Mouse (Mus musculus): ENCODE data around the gene Cdc42ep1. TPM values are rescaled to one million over a fixed set of nuclear protein-coding genes. Genes with fewer than 3 reads are reported as not detected.

Gene Cdc42ep1
- polyA plus RNA-seq, 1 experiment from 2014 or later, result 12.6 TPM

DNA sequence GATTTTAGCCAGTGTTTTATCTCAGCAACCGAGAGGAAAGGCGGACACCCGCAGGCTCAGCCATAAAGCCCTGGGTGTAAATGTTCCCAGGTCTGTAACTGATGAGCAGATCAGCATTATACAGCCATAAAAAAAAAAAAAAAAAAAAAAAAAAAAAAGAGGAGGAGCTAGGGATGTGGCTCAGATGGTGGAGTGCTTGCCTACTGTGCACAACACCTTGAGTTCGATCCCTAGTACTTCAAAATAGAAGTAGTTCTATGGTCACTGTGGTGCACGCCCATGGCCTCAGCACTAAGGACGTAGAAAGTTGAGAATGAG, 26.4 kb upstream of the Cdc42ep1 start:
- no peak overlapping the region for H3K4me3 ChIP-seq (ENCODE audit: low read depth, low read length)
- H3K36me3 ChIP-seq (replicated peaks; ENCODE audit: insufficient read depth, low read length), result no peaks in the 10 kb centered on the region
- no peak for ATAC-seq
- WGBS (ENCODE audit: insufficient replicate concordance), result 44% methylated on average over 6 of the region's 6 CpGs
- H3K4me2 ChIP-seq (ENCODE audit: low read depth, low read length), result peak overlapping the region; percentile 54
- H3K9ac ChIP-seq (replicated peaks), result no peak overlapping the region
- H3K27ac ChIP-seq (ENCODE audit: low read depth), result peak overlapping the region; percentile 62; the same call in 1 of the 2 replicates
- TF ChIP-seq EP300 (IDR thresholded peaks at IDR 0.05; ENCODE audit: low read depth) (no peak), CTCF (IDR thresholded peaks at IDR 0.05; ENCODE audit: low read depth) (no peak)
- H3K9me3 ChIP-seq (ENCODE audit: low read length), result no peaks in the 10 kb centered on the region
- no peak for DNase-seq
- no peaks in the 10 kb centered on the region for H3K27me3 ChIP-seq (ENCODE audit: insufficient read depth, low read length)
- H3K4me1 ChIP-seq (ENCODE audit: insufficient read depth), result peaks cover 13% of the 10 kb centered on the region

DNA sequence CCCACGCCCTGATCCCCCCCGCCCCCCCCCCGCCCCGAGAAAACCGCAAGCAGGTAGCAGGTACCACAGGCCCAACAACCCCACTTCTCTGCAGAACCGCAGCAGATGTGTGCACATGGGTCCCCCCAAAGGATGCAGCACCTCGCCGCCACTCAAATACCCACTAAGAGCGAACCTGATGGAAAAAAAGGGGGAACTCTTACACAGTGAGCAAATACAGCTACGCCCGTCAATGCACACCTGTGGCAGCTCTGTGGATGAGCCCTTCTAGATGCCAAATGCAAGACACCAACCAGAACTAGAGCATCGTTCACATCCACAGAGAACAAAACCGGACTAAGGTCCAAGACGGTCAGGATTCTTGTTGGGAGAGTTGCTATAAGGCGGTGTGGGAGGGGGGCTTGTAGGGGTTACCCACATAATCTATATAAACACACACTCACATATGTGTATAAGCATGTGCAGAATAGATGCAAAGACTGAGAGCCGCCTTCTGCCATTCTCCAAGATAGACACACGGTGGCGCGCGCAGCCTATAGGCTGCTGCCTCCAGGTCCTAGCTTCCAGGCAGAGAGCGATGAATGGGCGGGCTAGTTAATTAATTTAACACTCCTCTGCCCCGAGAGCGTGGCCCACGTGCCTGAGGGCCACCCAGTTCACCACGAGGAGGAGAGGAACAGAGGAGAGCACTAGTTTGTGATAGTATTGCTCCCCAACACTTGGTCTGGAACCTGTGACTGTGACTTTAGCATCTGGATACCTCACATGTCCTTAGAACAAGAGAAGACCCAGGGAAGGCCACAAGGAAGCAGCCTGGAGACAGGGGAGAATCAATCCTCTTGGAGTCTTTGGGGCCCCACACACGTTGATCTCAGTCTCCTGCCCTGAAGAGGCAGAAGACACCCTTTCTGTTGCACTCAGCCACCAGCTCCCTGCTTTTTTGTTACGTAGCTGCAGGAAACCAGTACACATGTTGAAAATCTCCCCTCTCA, 15.9 kb upstream of the Cdc42ep1 start:
- ATAC-seq (peak; percentile 60), DNase-seq (peak; percentile 75)
- 21% methylated on average over 28 of the region's 28 CpGs for WGBS (ENCODE audit: insufficient replicate concordance)
- peaks cover 4% of the 10 kb centered on the region; the same call in 1 of the 2 replicates for H3K4me1 ChIP-seq (ENCODE audit: insufficient read depth)
- H3K9ac ChIP-seq (replicated peaks), result no peak overlapping the region
- no peak overlapping the region for H3K27ac ChIP-seq (ENCODE audit: low read depth)
- H3K9me3 ChIP-seq (ENCODE audit: low read length), result no peaks in the 10 kb centered on the region
- H3K4me2 ChIP-seq (ENCODE audit: low read depth, low read length), result no peak overlapping the region
- peak; percentile 94 for TF ChIP-seq CTCF (IDR thresholded peaks at IDR 0.05; ENCODE audit: low read depth)
- TF ChIP-seq EP300 (IDR thresholded peaks at IDR 0.05; ENCODE audit: low read depth), result no peak
- no peaks in the 10 kb centered on the region for H3K27me3 ChIP-seq (ENCODE audit: insufficient read depth, low read length)
- H3K36me3 ChIP-seq (replicated peaks; ENCODE audit: insufficient read depth, low read length), result no peaks in the 10 kb centered on the region
- no peak overlapping the region for H3K4me3 ChIP-seq (ENCODE audit: low read depth, low read length)

DNA sequence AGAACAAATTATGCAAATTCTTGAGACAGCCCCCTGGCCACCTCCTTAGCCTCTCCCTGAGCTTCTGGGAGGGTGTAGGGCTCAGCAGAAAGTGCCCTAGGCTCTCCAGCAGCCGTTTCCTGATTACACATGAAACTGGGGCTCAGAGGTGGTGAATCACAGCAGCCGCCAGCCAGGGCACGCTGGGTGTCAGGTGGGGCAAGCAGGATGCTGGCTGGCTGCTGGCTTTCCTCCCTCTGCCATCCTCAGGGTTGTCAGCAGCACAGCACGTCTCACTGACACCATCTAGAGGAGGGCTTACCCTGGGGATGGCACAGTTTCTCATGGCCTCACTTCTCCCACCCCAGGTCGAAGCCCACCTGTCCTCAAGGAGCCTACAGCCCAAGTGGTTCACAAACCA, 14.1 kb upstream of the Cdc42ep1 start:
- DNase-seq (no peak), ATAC-seq (no peak)
- Histone ChIP-seq H3K4me3 (ENCODE audit: low read depth, low read length) (no peak overlapping the region), H3K4me1 (ENCODE audit: insufficient read depth) (peaks cover 16% of the 10 kb centered on the region), H3K9me3 (ENCODE audit: low read length) (no peaks in the 10 kb centered on the region), H3K27me3 (ENCODE audit: insufficient read depth, low read length) (no peaks in the 10 kb centered on the region), H3K27ac (ENCODE audit: low read depth) (no peak overlapping the region), H3K9ac (replicated peaks) (no peak overlapping the region), H3K36me3 (replicated peaks; ENCODE audit: insufficient read depth, low read length) (no peaks in the 10 kb centered on the region), H3K4me2 (ENCODE audit: low read depth, low read length) (no peak overlapping the region)
- 38% methylated on average over 5 of the region's 5 CpGs for WGBS (ENCODE audit: insufficient replicate concordance)
- TF ChIP-seq EP300 (IDR thresholded peaks at IDR 0.05; ENCODE audit: low read depth), result no peak
- peak; percentile 20; the same call in 1 of the 2 replicates for TF ChIP-seq CTCF (IDR thresholded peaks at IDR 0.05; ENCODE audit: low read depth)

DNA sequence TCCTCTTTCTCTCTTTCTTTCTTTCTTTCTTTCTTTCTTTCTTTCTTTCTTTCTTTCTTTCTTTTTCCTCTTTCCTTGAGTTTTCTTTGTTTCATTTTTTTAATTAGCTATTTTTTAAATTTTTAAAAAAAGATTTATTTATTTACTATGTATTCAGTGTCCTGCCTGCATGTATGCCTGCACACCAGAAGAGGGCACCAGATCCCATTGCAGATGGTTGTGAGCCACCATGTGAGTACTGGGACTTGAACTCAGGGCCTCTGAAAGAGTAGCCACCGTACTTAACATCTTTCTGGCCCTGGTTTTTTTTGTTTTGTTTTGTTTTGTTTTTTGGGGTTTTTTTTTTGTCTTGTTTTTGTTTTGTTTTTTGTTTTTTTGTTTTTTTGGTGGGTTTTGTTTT, 12.8 kb upstream of the Cdc42ep1 start:
- TF ChIP-seq CTCF (IDR thresholded peaks at IDR 0.05; ENCODE audit: low read depth) (peak; percentile 39), EP300 (IDR thresholded peaks at IDR 0.05; ENCODE audit: low read depth) (no peak)
- no peak for DNase-seq
- Histone ChIP-seq H3K9ac (replicated peaks) (no peak overlapping the region), H3K4me3 (ENCODE audit: low read depth, low read length) (no peak overlapping the region), H3K4me1 (ENCODE audit: insufficient read depth) (peaks cover 16% of the 10 kb centered on the region), H3K36me3 (replicated peaks; ENCODE audit: insufficient read depth, low read length) (no peaks in the 10 kb centered on the region), H3K27me3 (ENCODE audit: insufficient read depth, low read length) (no peaks in the 10 kb centered on the region), H3K9me3 (ENCODE audit: low read length) (no peaks in the 10 kb centered on the region), H3K4me2 (ENCODE audit: low read depth, low read length) (no peak overlapping the region), H3K27ac (ENCODE audit: low read depth) (no peak overlapping the region)
- no peak for ATAC-seq
- WGBS (ENCODE audit: insufficient replicate concordance), result 73% methylated on average over 1 of the region's 1 CpGs

DNA sequence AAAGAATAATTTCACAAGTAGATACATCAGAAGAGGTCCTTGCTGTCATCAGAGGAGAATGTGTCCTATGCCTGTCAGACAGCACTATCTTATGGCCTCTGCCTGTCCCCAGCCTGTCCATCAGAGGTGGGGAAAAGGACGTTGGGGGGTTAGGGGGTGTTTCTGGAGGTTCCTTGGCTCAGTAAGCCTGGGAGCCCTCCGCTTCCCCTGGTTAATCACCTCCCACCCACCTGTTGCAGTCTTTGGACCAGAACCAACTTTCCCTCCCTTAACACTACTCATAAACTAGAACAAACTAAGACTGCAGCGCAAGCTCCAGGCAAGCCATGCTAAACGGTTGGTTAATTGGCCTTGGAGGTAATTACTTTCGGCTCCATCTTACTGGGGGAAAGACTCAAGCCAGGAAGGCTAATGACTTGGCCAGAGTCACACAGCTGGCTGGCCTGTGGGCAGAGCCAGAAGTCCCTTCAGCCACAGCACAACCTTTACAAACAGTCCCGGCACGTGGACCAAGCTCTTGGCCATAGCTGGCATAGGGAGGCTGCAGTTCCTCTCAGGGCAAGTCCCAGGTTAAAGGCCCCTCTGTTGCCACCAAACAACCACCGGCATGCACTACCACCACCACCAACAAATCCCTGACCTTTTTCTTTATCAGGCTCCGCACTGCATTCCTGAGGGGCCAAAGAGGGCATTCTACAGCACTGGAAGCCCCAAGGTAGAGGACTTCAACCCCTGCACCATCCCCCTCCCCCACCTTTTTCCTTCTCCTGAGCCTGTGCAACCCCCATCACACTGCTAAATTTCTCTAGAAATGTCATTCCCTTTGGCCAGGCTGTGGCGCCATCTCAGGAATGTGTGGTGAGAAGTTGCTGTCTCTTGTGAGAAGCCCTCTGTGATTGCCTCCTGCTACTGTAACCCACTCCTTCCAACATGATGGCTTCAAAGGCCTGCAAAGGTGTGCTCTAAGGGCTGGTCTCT, 11.4 kb upstream of the Cdc42ep1 start:
- H3K9me3 ChIP-seq (ENCODE audit: low read length), result no peaks in the 10 kb centered on the region
- peaks cover 25% of the 10 kb centered on the region for H3K4me1 ChIP-seq (ENCODE audit: insufficient read depth)
- H3K4me3 ChIP-seq (ENCODE audit: low read depth, low read length), result no peak overlapping the region
- ATAC-seq, result no peak
- no peak overlapping the region for H3K27ac ChIP-seq (ENCODE audit: low read depth)
- TF ChIP-seq CTCF (IDR thresholded peaks at IDR 0.05; ENCODE audit: low read depth), result peak; percentile 15; the same call in 1 of the 2 replicates
- no peak for TF ChIP-seq EP300 (IDR thresholded peaks at IDR 0.05; ENCODE audit: low read depth)
- H3K9ac ChIP-seq (replicated peaks), result no peak overlapping the region
- DNase-seq, result no peak
- 0 out of 2 replicates have a peak overlapping the region, but pooled peaks have one; percentile 10 for H3K4me2 ChIP-seq (ENCODE audit: low read depth, low read length)
- H3K36me3 ChIP-seq (replicated peaks; ENCODE audit: insufficient read depth, low read length), result no peaks in the 10 kb centered on the region
- 63% methylated on average over 10 of the region's 10 CpGs for WGBS (ENCODE audit: insufficient replicate concordance)
- H3K27me3 ChIP-seq (ENCODE audit: insufficient read depth, low read length), result no peaks in the 10 kb centered on the region
